Mouse (Mus musculus) bone marrow macrophage, adult 2 months (primary cell): ENCODE measurements around the gene Gm14399.
"Not testable (repeated sequence)": the region's sequence is repeated elsewhere in the genome, so short reads cannot be mapped to it uniquely, and the experiment has no call there.

Experiments
- CTCF ChIP-seq: IDR thresholded peaks from 2 replicates; pipeline ENCODE4 v1.5.1; 2012; ENCODE audit warnings: low read depth, mild to moderate bottlenecking, low read length, moderate library complexity
- POLR2A ChIP-seq: IDR thresholded peaks from 2 replicates; pipeline ENCODE4 v1.6.1; 2012; ENCODE audit warnings: mild to moderate bottlenecking, low read depth, low read length, borderline replicate concordance

DNA sequence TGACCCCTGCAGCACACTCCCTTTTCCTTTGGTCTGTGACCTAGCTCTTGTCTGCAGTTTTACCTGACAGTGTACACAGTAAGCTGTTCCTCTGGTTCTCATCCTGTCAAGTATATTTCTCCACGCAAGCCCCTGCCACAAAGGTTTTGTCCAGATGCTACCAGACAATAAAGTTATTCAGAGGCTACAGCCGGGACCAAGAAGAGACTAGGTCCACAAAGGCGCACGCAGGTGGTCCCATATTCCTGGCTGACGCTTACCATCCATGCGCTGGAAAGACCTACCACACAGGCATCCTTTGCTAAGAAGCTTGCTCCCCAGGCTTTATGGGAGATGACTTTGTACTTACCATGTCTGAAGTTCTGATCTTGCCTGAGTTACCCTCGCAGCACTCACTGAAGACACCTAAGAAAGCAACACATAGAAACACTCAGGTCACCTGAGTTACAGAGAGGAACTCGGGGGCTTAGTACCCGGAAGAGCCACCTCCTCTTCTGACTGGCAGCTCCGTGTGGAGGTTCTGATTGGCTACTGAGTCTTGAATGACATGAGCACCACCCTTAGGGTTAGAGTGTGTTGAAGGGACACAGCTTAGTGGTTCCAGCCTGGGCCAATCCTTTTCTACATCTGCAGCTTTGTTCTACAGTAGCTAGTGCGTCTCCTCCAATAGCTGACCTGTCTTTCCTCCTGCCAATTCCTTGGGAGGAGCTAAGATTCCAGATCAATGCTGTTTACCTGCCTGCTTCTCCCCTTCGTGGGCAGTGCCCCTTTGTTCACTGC is 33.8 kb upstream of the Gm14399 start, which contains the start of gene Gm14443:
- TF ChIP-seq CTCF, POLR2A: not testable (repeated sequence)
